Mouse (Mus musculus): Measurements from ENCODE around the gene Pih1d3. TPM values are rescaled to one million over a fixed set of nuclear protein-coding genes. Genes with fewer than 3 reads are reported as not detected.

Pih1d3 gene
- not detected in 2 replicates for total RNA-seq (2021)
- long read RNA-seq: 0 reads

- DNase-seq: no peak
These were observed at the start of gene Pih1d3, which contains the start of gene 4931428L18Rik for GRCm38 (mm10) chr1:31222564-31222963. Pih1d3 (plus strand) TSS chr1:31222838. 4931428L18Rik (minus strand) TSS chr1:31222684.

GRCm38 (mm10) chr1:31175401-31175800 is 47.2 kb upstream of the Pih1d3 start:
- DNase-seq: no peak

GRCm38 (mm10) chr1:31176101-31176500 is 46.5 kb upstream of the Pih1d3 start, which contains the start of gene Lgsn:
Lgsn (plus strand) TSS chr1:31176401.
- DNase-seq: no peak

DNA sequence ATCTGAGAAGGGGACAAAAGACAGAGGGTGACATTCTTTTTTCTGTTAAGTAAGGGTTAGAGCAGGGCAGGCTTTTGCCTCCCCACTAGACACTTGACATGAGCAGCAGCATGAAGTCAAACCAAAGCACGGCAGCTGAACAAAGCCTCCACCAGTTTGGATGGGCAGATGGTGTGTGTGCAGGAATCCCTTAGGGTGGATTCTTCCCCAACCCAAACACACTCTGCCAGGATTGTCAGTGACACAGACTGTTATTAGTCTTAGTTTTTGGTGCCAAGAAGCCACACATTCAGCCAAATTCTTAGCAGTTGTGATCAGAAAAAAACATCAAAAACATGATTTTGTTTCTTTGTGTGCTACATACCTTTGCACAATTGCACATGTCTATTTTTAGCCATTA is 44.4 kb upstream of the Pih1d3 start:
- no peak for DNase-seq

- DNase-seq: no peak
These were observed 32.3 kb upstream of the Pih1d3 start for GRCm38 (mm10) chr1:31190237-31190866.

GRCm38 (mm10) chr1:31195633-31196032 is 27.0 kb upstream of the Pih1d3 start:
- no peak for DNase-seq

GRCm38 (mm10) chr1:31196959-31197358 is 25.7 kb upstream of the Pih1d3 start:
- DNase-seq: no peak

GRCm38 (mm10) chr1:31203771-31204170 is 18.9 kb upstream of the Pih1d3 start:
- no peak for DNase-seq

DNA sequence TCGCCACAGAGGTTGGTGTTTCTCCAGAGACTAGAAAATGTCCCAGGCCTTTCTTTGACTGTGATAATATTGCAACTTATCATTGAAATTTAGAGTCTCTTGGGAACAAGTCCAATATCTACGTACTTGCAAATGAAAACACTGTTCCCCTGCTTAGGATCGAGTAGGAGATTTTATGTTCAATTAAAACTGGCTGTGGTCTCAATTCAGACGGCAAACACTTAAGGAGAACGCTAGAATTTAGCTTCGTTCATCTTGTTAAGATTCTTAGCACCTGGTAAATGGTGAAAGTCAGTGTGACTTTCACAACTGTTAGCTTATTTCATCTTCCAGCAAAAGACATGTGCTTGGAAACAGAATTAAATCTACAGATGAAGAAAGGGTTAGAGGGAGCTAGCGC is 17.3 kb upstream of the Pih1d3 start:
- no peak for DNase-seq

- no peak for DNase-seq
These were observed 16.9 kb upstream of the Pih1d3 start for GRCm38 (mm10) chr1:31205770-31206169.

DNA sequence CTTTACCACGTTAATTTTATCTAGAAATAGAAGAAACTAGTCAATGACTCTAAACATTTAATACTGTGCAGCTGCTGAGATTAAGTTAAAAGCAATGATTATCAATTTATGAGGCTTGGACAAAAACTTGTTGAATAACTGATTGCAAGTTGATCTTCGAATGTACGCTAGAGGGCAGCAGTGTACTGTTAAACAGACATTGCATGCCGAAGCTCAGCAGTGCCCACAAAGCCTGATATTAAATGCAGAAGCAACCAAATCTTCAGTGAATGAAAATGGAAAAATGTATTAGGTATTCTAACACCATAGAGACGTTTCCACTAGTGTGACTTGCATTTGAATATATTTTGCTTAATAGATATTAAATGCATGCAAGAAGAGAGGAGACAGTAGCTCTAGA is 12.5 kb upstream of the Pih1d3 start:
- peak; percentile 18 for DNase-seq

- no peak for DNase-seq
These were observed 7.8 kb upstream of the Pih1d3 start for GRCm38 (mm10) chr1:31214831-31215230.

DNA sequence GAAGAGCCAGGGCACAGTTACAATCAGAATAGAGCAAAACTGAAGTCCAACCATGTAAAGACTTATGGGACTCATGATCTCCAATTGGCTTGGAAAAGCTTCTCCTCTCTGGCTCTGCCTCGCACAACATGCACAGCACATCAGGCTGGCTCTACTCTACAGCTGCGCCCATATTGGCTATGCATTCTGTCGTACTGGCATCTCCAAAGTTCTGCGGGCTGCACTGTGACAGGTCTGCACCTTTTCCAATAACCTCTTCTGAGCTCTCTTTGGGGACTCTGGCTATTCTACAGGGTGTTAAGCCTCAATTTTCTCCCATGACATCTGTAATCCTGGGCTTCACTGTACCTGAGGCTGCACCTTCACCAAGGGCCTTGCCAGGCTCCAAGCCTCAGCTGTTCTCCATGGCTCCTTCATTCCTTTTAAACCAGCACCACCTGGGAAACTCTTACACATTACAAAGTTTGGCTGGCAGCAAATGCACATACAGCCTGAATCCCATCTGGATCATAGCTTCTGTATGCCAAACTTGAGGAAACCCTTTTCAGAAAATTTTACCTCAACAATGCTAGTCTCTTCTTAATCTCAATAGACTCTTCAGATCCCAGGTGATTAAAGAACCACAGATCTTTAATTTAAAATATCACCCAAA is 1.9 kb upstream of the Pih1d3 start:
- no peak for DNase-seq

GRCm38 (mm10) chr1:31233319-31234036 is 10.8 kb downstream of the Pih1d3 start:
- no peak for DNase-seq

DNA sequence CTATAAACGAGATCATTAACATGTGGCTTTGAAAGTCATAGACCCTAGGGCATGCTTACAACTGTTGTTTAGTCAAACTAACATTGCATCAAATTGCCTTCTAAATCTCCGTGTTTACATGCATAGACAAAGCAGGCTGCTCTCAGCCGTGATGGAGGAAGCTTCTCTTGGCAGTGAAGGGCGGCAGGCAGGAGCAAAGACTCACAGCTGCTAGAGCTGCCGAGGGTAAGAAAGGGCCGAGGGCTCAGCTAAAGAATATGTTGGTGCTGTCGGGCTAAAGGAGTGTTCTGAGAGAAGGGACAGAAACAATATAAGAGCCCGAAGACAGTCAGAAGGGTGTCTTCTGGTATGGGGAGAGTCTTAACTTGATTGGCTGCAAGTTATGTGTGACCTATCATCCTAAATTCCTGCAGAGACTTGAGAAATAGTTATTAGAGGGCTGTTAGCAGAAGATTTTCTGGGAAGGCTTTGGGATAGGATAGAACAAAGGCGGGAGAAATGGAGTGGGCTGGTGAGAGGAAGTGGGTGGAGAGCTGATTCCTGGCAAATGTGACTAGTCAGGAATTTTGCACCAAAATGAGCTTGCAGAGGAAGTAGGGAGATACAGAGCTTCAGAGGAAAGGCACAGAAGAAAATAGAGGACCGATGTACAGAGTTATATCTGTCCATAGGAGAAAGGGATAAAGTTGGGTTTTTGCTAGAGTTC is 37.7 kb downstream of the Pih1d3 start:
- DNase-seq: no peak

Other genes starting within 250 kb of the Pih1d3 start
- gene AC153137.1, start 244.9 kb upstream of the Pih1d3 start, total RNA-seq (2021): not detected in 2 replicates
- not detected in 2 replicates for gene Lgsn, start 46.4 kb upstream of the Pih1d3 start, total RNA-seq (2021)
- gene 4931428L18Rik, start 154 bp upstream of the Pih1d3 start, total RNA-seq (2021): not detected in 2 replicates